Mouse (Mus musculus) heart, embryonic 13.5 days (tissue): ENCODE data around the gene Spg20. TPM values are rescaled to one million over a fixed set of nuclear protein-coding genes. Genes with fewer than 3 reads are reported as not detected.

ENCODE experiments used
- ATAC-seq: fragments of 200-750 bp; cut with Nextera tagmentation; 2 replicates; pipeline ENCODE4 v1.8.0; 2017; ENCODE audit warnings: moderate TSS enrichment; ENCODE audit not compliant: insufficient number of reproducible peaks, low FRiP score, low TSS enrichment; ENCODE audit errors: extremely low read depth
- H3K27ac ChIP-seq: fragments of 300-500 bp; sonication (generic); replicated peaks from 2 replicates; pipeline ENCODE4 v1.5.1; 2015; ENCODE audit warnings: moderate library complexity, mild to moderate bottlenecking, inconsistent platforms
- H3K27me3 ChIP-seq: fragments of 300-500 bp; sonication (generic); replicated peaks from 2 replicates; pipeline ENCODE4 v1.6.1; 2015; ENCODE audit warnings: mild to moderate bottlenecking, inconsistent platforms
- H3K36me3 ChIP-seq: fragments of 300-500 bp; sonication (generic); 2 replicates; pipeline ENCODE4 v1.6.1; 2015; ENCODE audit warnings: mild to moderate bottlenecking, inconsistent platforms
- H3K4me1 ChIP-seq: fragments of 300-500 bp; sonication (generic); 2 replicates; pipeline ENCODE4 v1.6.1; 2015; ENCODE audit warnings: inconsistent platforms
- H3K4me2 ChIP-seq: fragments of 300-500 bp; sonication (generic); 2 replicates; pipeline ENCODE4 v1.6.1; 2015; ENCODE audit warnings: inconsistent platforms, mild to moderate bottlenecking, moderate library complexity
- H3K4me3 ChIP-seq: fragments of 300-500 bp; sonication (generic); 2 replicates; pipeline ENCODE4 v1.5.1; 2015; ENCODE audit warnings: moderate library complexity, mild to moderate bottlenecking, inconsistent platforms
- H3K9ac ChIP-seq: fragments of 300-500 bp; sonication (generic); 2 replicates; pipeline ENCODE4 v1.6.1; 2015; ENCODE audit warnings: inconsistent platforms, mild to moderate bottlenecking, moderate library complexity
- H3K9me3 ChIP-seq: fragments of 300-500 bp; sonication (generic); 2 replicates; pipeline ENCODE4 v1.6.1; 2016; ENCODE audit warnings: inconsistent platforms
- WGBS: fragments of 180-500 bp; shearing (Covaris S2); methylation state at CpG from one replicate; pipeline ENCODE4 v1.1.7; 2015; ENCODE audit warnings: mixed read lengths; 5-methylcytosine and 5-hydroxymethylcytosine counted together
- polyA plus RNA-seq: library from polyadenylated mRNA; unstranded; fragments of >200 nt; fragmentation: Nextera tagmentation; extraction: Ambion mirVana; gene quantifications from 2 replicates; pipeline ENCODE4 v1.2.1, GENCODE M21; 2015

Gene Spg20
- polyA plus RNA-seq, 1 experiment from 2014 or later: 35.8 TPM

- 63% methylated on average over 6 of the region's 6 CpGs for WGBS
- H3K4me2 ChIP-seq: no peak overlapping the region
- H3K4me1 ChIP-seq: peaks cover 10% of the 10 kb centered on the region; the same call in 1 of the 2 replicates
- no peak overlapping the region for H3K4me3 ChIP-seq
- no peaks in the 10 kb centered on the region for H3K27me3 ChIP-seq
- no peak overlapping the region for H3K27ac ChIP-seq
- H3K9ac ChIP-seq: no peak overlapping the region
- no peak for ATAC-seq
- H3K9me3 ChIP-seq: no peaks in the 10 kb centered on the region
- H3K36me3 ChIP-seq: no peaks in the 10 kb centered on the region
These were observed 27.1 kb upstream of the Spg20 start for GRCm38 (mm10) chr3:55084781-55085180.

- ATAC-seq: no peak
These were observed 26.2 kb upstream of the Spg20 start for GRCm38 (mm10) chr3:55085716-55086115.

GRCm38 (mm10) chr3:55086948-55087347 is 25.0 kb upstream of the Spg20 start:
- no peaks in the 10 kb centered on the region for H3K9me3 ChIP-seq
- H3K36me3 ChIP-seq: no peaks in the 10 kb centered on the region
- no peak overlapping the region for H3K4me3 ChIP-seq
- no peak overlapping the region for H3K4me2 ChIP-seq
- H3K27me3 ChIP-seq: no peaks in the 10 kb centered on the region
- ATAC-seq: no peak
- no peak overlapping the region for H3K27ac ChIP-seq
- H3K4me1 ChIP-seq: peaks cover 10% of the 10 kb centered on the region; the same call in 1 of the 2 replicates
- WGBS: 79% methylated on average over 5 of the region's 5 CpGs
- no peak overlapping the region for H3K9ac ChIP-seq

More at GRCm38 (mm10) chr3:55085716-55086115, 26.2 kb upstream of the Spg20 start:
- Histone ChIP-seq H3K9me3 (no peaks in the 10 kb centered on the region), H3K36me3 (no peaks in the 10 kb centered on the region), H3K4me3 (no peak overlapping the region), H3K4me1 (peaks cover 10% of the 10 kb centered on the region; the same call in 1 of the 2 replicates), H3K27ac (no peak overlapping the region), H3K27me3 (no peaks in the 10 kb centered on the region), H3K4me2 (no peak overlapping the region), H3K9ac (no peak overlapping the region)
- 36% methylated on average over 3 of the region's 3 CpGs for WGBS

- Histone ChIP-seq H3K4me2 (no peak overlapping the region), H3K36me3 (no peaks in the 10 kb centered on the region), H3K4me3 (no peak overlapping the region), H3K9ac (no peak overlapping the region), H3K9me3 (no peaks in the 10 kb centered on the region), H3K27ac (no peak overlapping the region), H3K4me1 (peaks cover 10% of the 10 kb centered on the region; the same call in 1 of the 2 replicates), H3K27me3 (no peaks in the 10 kb centered on the region)
- WGBS: 58% methylated on average over 4 of the region's 4 CpGs
- no peak for ATAC-seq
These were observed 24.5 kb upstream of the Spg20 start for GRCm38 (mm10) chr3:55087360-55087759.

- no peak for ATAC-seq
- H3K27me3 ChIP-seq: no peaks in the 10 kb centered on the region
- no peak overlapping the region for H3K9ac ChIP-seq
- no peak overlapping the region for H3K27ac ChIP-seq
- 66% methylated on average over 4 of the region's 4 CpGs for WGBS
- H3K9me3 ChIP-seq: no peaks in the 10 kb centered on the region
- H3K4me2 ChIP-seq: no peak overlapping the region
- H3K4me1 ChIP-seq: peaks cover 10% of the 10 kb centered on the region; the same call in 1 of the 2 replicates
- no peaks in the 10 kb centered on the region for H3K36me3 ChIP-seq
- H3K4me3 ChIP-seq: no peak overlapping the region
These were observed 23.5 kb upstream of the Spg20 start for GRCm38 (mm10) chr3:55088359-55088758.

GRCm38 (mm10) chr3:55088843-55089242 is 23.1 kb upstream of the Spg20 start:
- 69% methylated on average over 3 of the region's 3 CpGs for WGBS
- Histone ChIP-seq H3K4me2 (no peak overlapping the region), H3K27ac (no peak overlapping the region; the same call in 1 of the 2 replicates), H3K4me1 (peaks cover 10% of the 10 kb centered on the region; the same call in 1 of the 2 replicates), H3K9ac (no peak overlapping the region), H3K4me3 (no peak overlapping the region), H3K27me3 (no peaks in the 10 kb centered on the region), H3K36me3 (no peaks in the 10 kb centered on the region), H3K9me3 (no peaks in the 10 kb centered on the region)
- no peak for ATAC-seq

GRCm38 (mm10) chr3:55089291-55089690 is 22.6 kb upstream of the Spg20 start:
- no peak for ATAC-seq
- peaks cover 10% of the 10 kb centered on the region; the same call in 1 of the 2 replicates for H3K4me1 ChIP-seq
- H3K4me3 ChIP-seq: no peak overlapping the region
- no peak overlapping the region for H3K9ac ChIP-seq
- no peaks in the 10 kb centered on the region for H3K9me3 ChIP-seq
- 53% methylated on average over 4 of the region's 4 CpGs for WGBS
- H3K4me2 ChIP-seq: no peak overlapping the region
- H3K27me3 ChIP-seq: no peaks in the 10 kb centered on the region
- no peak overlapping the region; the same call in 1 of the 2 replicates for H3K27ac ChIP-seq
- H3K36me3 ChIP-seq: no peaks in the 10 kb centered on the region

GRCm38 (mm10) chr3:55093161-55093560 is 18.7 kb upstream of the Spg20 start:
- H3K27me3 ChIP-seq: no peaks in the 10 kb centered on the region
- H3K9me3 ChIP-seq: no peaks in the 10 kb centered on the region
- no peak for ATAC-seq

GRCm38 (mm10) chr3:55095968-55096654 is 15.8 kb upstream of the Spg20 start:
- Histone ChIP-seq H3K27ac (peak overlapping the region; percentile 55), H3K9me3 (no peaks in the 10 kb centered on the region), H3K4me3 (no peak overlapping the region), H3K4me1 (peaks cover 25% of the 10 kb centered on the region), H3K36me3 (no peaks in the 10 kb centered on the region), H3K9ac (no peak overlapping the region), H3K4me2 (peak overlapping the region; percentile 32; the same call in 1 of the 2 replicates), H3K27me3 (no peaks in the 10 kb centered on the region)
- 42% methylated on average over 8 of the region's 8 CpGs for WGBS
- ATAC-seq: no peak; the same call in 1 of the 2 replicates

More at GRCm38 (mm10) chr3:55093161-55093560, 18.7 kb upstream of the Spg20 start:
- no peak overlapping the region for H3K27ac ChIP-seq
- H3K4me1 ChIP-seq: peaks cover 35% of the 10 kb centered on the region
- 40% methylated on average over 1 of the region's 1 CpGs for WGBS
- no peaks in the 10 kb centered on the region for H3K36me3 ChIP-seq
- no peak overlapping the region for H3K4me3 ChIP-seq
- no peak overlapping the region for H3K4me2 ChIP-seq
- H3K9ac ChIP-seq: no peak overlapping the region

- 0 out of 2 replicates have a peak overlapping the region, but pooled peaks have one; percentile 32 for H3K4me2 ChIP-seq
- 37% methylated on average over 2 of the region's 2 CpGs for WGBS
These were observed 15.3 kb upstream of the Spg20 start for GRCm38 (mm10) chr3:55096655-55097005.

GRCm38 (mm10) chr3:55097186-55097585 is 14.7 kb upstream of the Spg20 start:
- Histone ChIP-seq H3K4me1 (peaks cover 25% of the 10 kb centered on the region), H3K4me2 (no peak overlapping the region), H3K9me3 (no peaks in the 10 kb centered on the region), H3K27me3 (no peaks in the 10 kb centered on the region), H3K27ac (no peak overlapping the region), H3K36me3 (no peaks in the 10 kb centered on the region), H3K4me3 (no peak overlapping the region), H3K9ac (no peak overlapping the region)
- 86% methylated on average over 2 of the region's 2 CpGs for WGBS
- ATAC-seq: no peak

More at GRCm38 (mm10) chr3:55096655-55097005, 15.3 kb upstream of the Spg20 start:
- Histone ChIP-seq H3K27me3 (no peaks in the 10 kb centered on the region), H3K27ac (peak overlapping the region; percentile 55), H3K9ac (no peak overlapping the region), H3K36me3 (no peaks in the 10 kb centered on the region), H3K4me1 (peaks cover 25% of the 10 kb centered on the region), H3K9me3 (no peaks in the 10 kb centered on the region), H3K4me3 (no peak overlapping the region)
- no peak for ATAC-seq

GRCm38 (mm10) chr3:55098014-55098413 is 13.9 kb upstream of the Spg20 start:
- Histone ChIP-seq H3K9ac (no peak overlapping the region), H3K27me3 (no peaks in the 10 kb centered on the region), H3K4me1 (peaks cover 25% of the 10 kb centered on the region), H3K4me3 (no peak overlapping the region), H3K4me2 (no peak overlapping the region), H3K9me3 (no peaks in the 10 kb centered on the region), H3K36me3 (no peaks in the 10 kb centered on the region), H3K27ac (no peak overlapping the region)
- WGBS: 55% methylated on average over 2 of the region's 2 CpGs
- no peak for ATAC-seq
